Mouse (Mus musculus) urinary bladder, postnatal 0 days (tissue): ENCODE results near the gene 4930522L14Rik. TPM values are rescaled to one million over a fixed set of nuclear protein-coding genes. Genes with fewer than 3 reads are reported as not detected.

ENCODE experiments used
- polyA plus RNA-seq: library from polyadenylated mRNA; unstranded; fragments of >200 nt; fragmentation: Nextera tagmentation; extraction: Ambion mirVana; gene quantifications from 2 replicates; pipeline ENCODE4 v1.2.1, GENCODE M21; 2015

Gene 4930522L14Rik
- 7.3 and 10.2 TPM in 2 replicates for polyA plus RNA-seq

GRCm38 (mm10) chr5:109751391-109752071 lies at the start of gene 4930522L14Rik:
Gene 4930522L14Rik (minus strand): TSS chr5:109751886.

GRCm38 (mm10) chr5:109690537-109691201 lies 61.0 kb downstream of the 4930522L14Rik start, which contains the start of gene 5430403G16Rik:
Gene 5430403G16Rik (minus strand): TSS chr5:109691041.

Other genes starting within 250 kb of the 4930522L14Rik start
- 21.0 and 24.8 TPM in 2 replicates for gene Crlf2, start 192.9 kb downstream of the 4930522L14Rik start, polyA plus RNA-seq
- 1.3 and 1.5 TPM in 2 replicates for gene 5430403G16Rik, start 60.8 kb downstream of the 4930522L14Rik start, polyA plus RNA-seq
- gene Gm15446, start 171.5 kb upstream of the 4930522L14Rik start, polyA plus RNA-seq, result 0.74 and 0.76 TPM in 2 replicates
- 18.0 and 21.6 TPM in 2 replicates for gene Zfp932, start 244.6 kb upstream of the 4930522L14Rik start, polyA plus RNA-seq